Mouse (Mus musculus): Measurements from ENCODE around the gene Adarb2. TPM values are rescaled to one million over a fixed set of nuclear protein-coding genes. Genes with fewer than 3 reads are reported as not detected.

Gene Adarb2
- polyA plus RNA-seq, 1 experiment from 2014 or later: not detected

DNA sequence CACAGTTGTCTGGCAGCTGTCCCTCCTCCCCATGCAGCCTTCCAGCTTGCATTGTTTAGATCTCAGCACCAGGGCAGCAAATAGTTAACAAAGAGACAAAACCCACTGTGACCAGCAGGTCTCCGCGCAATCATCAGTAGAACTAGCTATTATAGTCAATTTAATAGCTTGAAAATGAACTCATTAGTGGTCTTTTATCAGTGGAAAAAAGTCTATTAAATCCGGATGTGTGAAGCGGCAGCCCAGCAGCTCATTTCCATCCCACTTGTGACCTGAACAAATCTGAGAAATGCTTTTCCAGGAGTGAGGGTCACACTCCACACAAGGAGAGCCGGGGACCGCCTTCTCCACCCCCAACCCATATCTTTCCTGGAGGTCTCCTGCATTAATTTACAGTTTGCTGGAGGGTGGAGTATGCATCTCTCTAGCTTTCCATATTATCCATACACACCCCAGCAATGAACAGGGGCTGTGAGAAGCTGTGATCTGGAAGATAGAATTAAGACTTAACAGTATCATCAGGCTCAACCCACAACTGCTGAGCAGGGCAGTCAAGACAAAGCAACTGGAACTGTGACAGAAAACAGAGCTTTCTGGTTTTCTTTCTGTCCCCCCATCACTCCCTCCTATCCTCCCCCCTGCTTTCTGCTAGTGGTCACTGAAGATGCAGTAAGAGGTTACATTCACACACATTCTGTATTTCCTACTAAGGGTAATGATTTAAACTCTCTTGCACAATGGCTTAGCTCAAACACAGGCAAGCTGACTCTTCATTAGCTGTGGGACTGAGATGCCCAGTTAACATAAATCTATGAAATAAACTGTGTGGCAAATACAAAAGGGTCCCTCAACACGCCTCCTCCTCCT is 131.2 kb downstream of the Adarb2 start:
- Histone ChIP-seq H3K27me3 (replicated peaks; ENCODE audit: insufficient read depth, low read length) (no peaks in the 10 kb centered on the region), H3K36me3 (ENCODE audit: insufficient read depth, low read length) (no peaks in the 10 kb centered on the region), H3K4me3 (ENCODE audit: low read depth, low read length) (no peak overlapping the region), H3K4me2 (replicated peaks; ENCODE audit: low read depth, low read length) (no peak overlapping the region), H3K27ac (ENCODE audit: low read length) (no peak overlapping the region), H3K9me3 (ENCODE audit: low read length) (no peaks in the 10 kb centered on the region), H3K9ac (replicated peaks; ENCODE audit: low read depth) (no peak overlapping the region), H3K4me1 (ENCODE audit: insufficient read depth, low read depth, low read length) (no peaks in the 10 kb centered on the region)
- TF ChIP-seq EP300 (IDR thresholded peaks at IDR 0.05) (no peak), CTCF (IDR thresholded peaks at IDR 0.05) (no peak)
- ATAC-seq (no peak), DNase-seq (ENCODE audit: low spot score) (no peak)
- WGBS: 45% methylated on average over 7 of the region's 7 CpGs

DNA sequence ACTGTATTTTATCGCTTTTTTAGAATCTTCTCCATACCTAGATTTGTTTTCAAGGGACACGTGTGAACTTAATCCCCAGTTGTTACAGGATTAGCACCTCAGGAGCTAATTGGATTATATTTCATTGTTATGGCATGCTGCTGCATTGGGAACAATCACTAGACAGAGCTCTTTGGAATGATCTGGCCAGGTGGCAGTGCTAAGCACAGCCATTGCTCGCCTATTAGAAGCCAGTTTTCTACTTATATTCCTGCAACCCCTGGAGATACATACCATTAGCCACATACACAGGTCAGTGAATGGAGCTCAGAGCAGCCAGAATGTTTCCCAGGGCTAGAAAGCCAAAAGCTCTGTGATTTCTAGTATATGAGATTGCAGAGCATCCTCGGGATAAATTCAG is 131.9 kb downstream of the Adarb2 start:
- ATAC-seq (no peak), DNase-seq (ENCODE audit: low spot score) (no peak)
- 66% methylated on average over 4 of the region's 4 CpGs for WGBS

DNA sequence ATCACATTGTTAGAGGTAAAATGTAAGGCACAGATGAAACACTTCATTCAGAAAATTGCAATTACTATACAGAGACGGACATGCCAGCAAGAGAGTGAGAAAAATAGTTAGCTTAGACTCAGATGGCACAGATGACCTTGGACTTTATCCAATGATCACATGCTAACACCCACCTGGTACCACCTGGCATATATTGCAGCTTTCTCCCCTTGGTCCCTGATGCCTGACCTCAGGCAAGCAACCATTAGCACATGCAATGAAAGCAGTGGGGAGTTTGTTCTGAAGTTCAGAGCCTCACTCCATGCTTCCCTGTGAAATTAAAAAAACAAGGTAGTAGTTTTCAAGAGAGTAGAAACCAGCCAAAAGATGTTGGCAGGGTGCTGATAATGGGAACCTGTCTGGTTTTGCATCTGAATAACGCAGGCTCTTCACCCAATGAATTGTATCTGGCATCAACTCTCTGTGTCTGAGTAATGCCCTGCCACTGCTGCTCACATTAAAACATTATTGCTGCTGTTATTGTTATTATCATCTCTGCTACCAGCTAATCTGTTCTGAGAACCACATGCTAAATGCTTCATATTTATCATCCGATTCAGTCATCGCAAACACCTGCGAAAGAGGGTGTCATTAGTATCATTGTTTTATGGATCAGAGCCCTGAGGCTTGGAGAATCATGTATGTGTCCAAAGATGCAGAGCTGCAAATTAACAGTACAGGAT is 138.6 kb downstream of the Adarb2 start:
- no peaks in the 10 kb centered on the region for H3K36me3 ChIP-seq (ENCODE audit: insufficient read depth, low read length)

More for the DNA sequence above, 131.9 kb downstream of the Adarb2 start:
- no peaks in the 10 kb centered on the region for H3K9me3 ChIP-seq (ENCODE audit: low read length)
- TF ChIP-seq EP300 (IDR thresholded peaks at IDR 0.05): no peak
- H3K27me3 ChIP-seq (replicated peaks; ENCODE audit: insufficient read depth, low read length): no peaks in the 10 kb centered on the region
- H3K4me3 ChIP-seq (ENCODE audit: low read depth, low read length): no peak overlapping the region
- H3K27ac ChIP-seq (ENCODE audit: low read length): no peak overlapping the region
- H3K4me1 ChIP-seq (ENCODE audit: insufficient read depth, low read depth, low read length): no peaks in the 10 kb centered on the region
- no peaks in the 10 kb centered on the region for H3K36me3 ChIP-seq (ENCODE audit: insufficient read depth, low read length)
- H3K9ac ChIP-seq (replicated peaks; ENCODE audit: low read depth): no peak overlapping the region
- no peak overlapping the region for H3K4me2 ChIP-seq (replicated peaks; ENCODE audit: low read depth, low read length)

DNA sequence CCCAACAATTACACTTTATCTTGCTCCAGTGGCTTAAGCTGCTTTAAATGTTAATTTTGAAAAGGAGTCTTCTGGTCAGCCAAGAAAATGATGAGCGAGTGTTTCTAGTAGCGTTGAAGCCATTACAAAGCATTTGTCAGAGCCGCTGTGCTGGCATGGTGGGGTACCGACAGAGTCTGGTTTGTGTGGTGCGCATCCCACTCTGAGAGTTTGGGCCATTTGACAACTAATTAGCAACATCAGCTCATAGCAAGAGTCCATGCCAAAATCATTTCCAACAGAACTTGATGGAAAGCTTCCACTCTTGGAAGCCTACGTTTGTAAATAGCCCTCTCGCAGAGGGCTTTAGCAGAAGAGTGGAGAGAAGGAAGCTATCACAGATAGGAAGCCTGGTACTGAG is 144.5 kb downstream of the Adarb2 start:
- H3K4me2 ChIP-seq (replicated peaks; ENCODE audit: low read depth, low read length): no peak overlapping the region
- DNase-seq (ENCODE audit: low spot score) (no peak), ATAC-seq (no peak)
- H3K27me3 ChIP-seq (replicated peaks; ENCODE audit: insufficient read depth, low read length): no peaks in the 10 kb centered on the region
- H3K9ac ChIP-seq (replicated peaks; ENCODE audit: low read depth): no peak overlapping the region
- WGBS: 74% methylated on average over 7 of the region's 7 CpGs
- TF ChIP-seq CTCF (IDR thresholded peaks at IDR 0.05) (no peak), EP300 (IDR thresholded peaks at IDR 0.05) (no peak)
- no peaks in the 10 kb centered on the region for H3K36me3 ChIP-seq (ENCODE audit: insufficient read depth, low read length)
- H3K4me3 ChIP-seq (ENCODE audit: low read depth, low read length): no peak overlapping the region
- H3K4me1 ChIP-seq (ENCODE audit: insufficient read depth, low read depth, low read length): no peaks in the 10 kb centered on the region
- H3K9me3 ChIP-seq (ENCODE audit: low read length): no peaks in the 10 kb centered on the region
- no peak overlapping the region for H3K27ac ChIP-seq (ENCODE audit: low read length)

More for the DNA sequence above, 138.6 kb downstream of the Adarb2 start:
- Histone ChIP-seq H3K27ac (ENCODE audit: low read length) (no peak overlapping the region), H3K4me1 (ENCODE audit: insufficient read depth, low read depth, low read length) (no peaks in the 10 kb centered on the region), H3K9ac (replicated peaks; ENCODE audit: low read depth) (no peak overlapping the region), H3K27me3 (replicated peaks; ENCODE audit: insufficient read depth, low read length) (no peaks in the 10 kb centered on the region), H3K9me3 (ENCODE audit: low read length) (no peaks in the 10 kb centered on the region), H3K4me3 (ENCODE audit: low read depth, low read length) (no peak overlapping the region), H3K4me2 (replicated peaks; ENCODE audit: low read depth, low read length) (no peak overlapping the region)
- 77% methylated on average over 5 of the region's 5 CpGs for WGBS
- ATAC-seq (no peak), DNase-seq (ENCODE audit: low spot score) (no peak)
- no peak for TF ChIP-seq EP300 (IDR thresholded peaks at IDR 0.05)
- no peak for TF ChIP-seq CTCF (IDR thresholded peaks at IDR 0.05)

DNA sequence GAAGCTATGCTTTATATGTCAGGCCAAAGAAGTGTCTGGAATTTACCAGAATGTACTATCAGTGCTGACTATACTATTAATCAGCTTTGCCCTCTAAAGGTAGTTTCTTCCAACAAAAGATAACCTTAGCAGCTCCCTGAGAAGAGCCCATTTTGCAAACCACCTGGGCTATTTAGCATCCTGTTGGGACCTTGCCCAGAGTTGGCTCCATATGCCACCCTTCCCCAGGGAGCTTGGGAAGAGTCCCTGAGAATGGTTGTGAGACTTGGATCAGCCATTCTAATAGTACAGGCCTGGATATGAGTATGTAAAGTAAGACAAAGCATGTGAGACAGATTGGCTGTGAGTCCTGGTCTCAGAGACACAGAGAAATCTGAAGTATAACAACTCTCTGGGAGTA is 149.7 kb downstream of the Adarb2 start:
- H3K27me3 ChIP-seq (replicated peaks; ENCODE audit: insufficient read depth, low read length): no peaks in the 10 kb centered on the region
- H3K36me3 ChIP-seq (ENCODE audit: insufficient read depth, low read length): no peaks in the 10 kb centered on the region
- H3K9ac ChIP-seq (replicated peaks; ENCODE audit: low read depth): no peak overlapping the region
- H3K27ac ChIP-seq (ENCODE audit: low read length): no peak overlapping the region
- no peak overlapping the region for H3K4me2 ChIP-seq (replicated peaks; ENCODE audit: low read depth, low read length)
- ATAC-seq (no peak), DNase-seq (ENCODE audit: low spot score) (no peak)
- TF ChIP-seq EP300 (IDR thresholded peaks at IDR 0.05) (no peak), CTCF (IDR thresholded peaks at IDR 0.05) (no peak)
- no peaks in the 10 kb centered on the region for H3K9me3 ChIP-seq (ENCODE audit: low read length)
- no peak overlapping the region for H3K4me3 ChIP-seq (ENCODE audit: low read depth, low read length)
- H3K4me1 ChIP-seq (ENCODE audit: insufficient read depth, low read depth, low read length): no peaks in the 10 kb centered on the region

DNA sequence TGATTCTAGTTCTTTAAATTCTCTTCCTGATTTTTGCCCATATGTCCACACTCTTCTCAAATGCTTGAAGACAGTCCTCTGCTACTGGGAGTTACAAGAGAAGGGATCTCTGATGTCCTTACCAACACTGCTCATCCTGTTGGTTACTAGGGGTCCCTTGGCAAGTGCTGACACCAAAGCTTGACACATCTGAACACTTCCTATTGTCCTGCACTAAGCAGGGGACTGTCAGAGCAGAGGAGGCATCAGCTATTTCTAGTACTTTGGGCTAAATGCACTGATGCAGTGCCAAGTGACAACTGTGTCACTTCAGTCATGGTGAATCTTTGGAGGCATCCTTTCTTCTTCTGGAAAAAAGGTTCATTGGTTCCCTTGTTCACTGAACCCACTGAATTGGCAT is 150.3 kb downstream of the Adarb2 start:
- ATAC-seq: no peak
- TF ChIP-seq EP300 (IDR thresholded peaks at IDR 0.05) (no peak), CTCF (IDR thresholded peaks at IDR 0.05) (no peak)
- DNase-seq (ENCODE audit: low spot score): no peak

More for the DNA sequence above, 150.3 kb downstream of the Adarb2 start:
- Histone ChIP-seq H3K9ac (replicated peaks; ENCODE audit: low read depth) (no peak overlapping the region), H3K9me3 (ENCODE audit: low read length) (no peaks in the 10 kb centered on the region), H3K4me2 (replicated peaks; ENCODE audit: low read depth, low read length) (no peak overlapping the region), H3K27me3 (replicated peaks; ENCODE audit: insufficient read depth, low read length) (no peaks in the 10 kb centered on the region), H3K27ac (ENCODE audit: low read length) (no peak overlapping the region), H3K4me3 (ENCODE audit: low read depth, low read length) (no peak overlapping the region), H3K4me1 (ENCODE audit: insufficient read depth, low read depth, low read length) (no peaks in the 10 kb centered on the region), H3K36me3 (ENCODE audit: insufficient read depth, low read length) (no peaks in the 10 kb centered on the region)

Measured in lung, postnatal 0 days (tissue).